Mouse (Mus musculus): Measurements from ENCODE around the gene Rnf227.

The Rnf227 gene

DNA sequence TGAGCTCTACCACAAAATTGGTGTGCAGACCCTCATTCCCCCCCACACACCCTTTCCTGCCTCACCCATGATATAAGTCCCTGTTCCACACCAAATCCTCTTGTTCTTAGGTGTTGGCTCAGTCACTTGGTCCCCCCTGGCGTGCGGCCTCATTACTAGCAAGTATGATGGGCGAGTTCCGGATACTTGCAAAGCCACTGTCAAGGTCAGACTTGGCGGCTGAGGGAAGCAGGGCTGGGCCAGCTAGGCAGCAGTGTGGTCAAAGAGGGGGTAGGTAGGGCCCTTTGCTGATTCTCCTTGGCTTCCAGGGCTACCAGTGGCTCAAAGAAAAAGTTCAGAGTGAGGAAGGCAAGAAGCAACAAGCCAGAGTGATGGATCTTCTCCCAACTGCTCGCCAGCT lies 9.1 kb upstream of the Rnf227 start:
- no peak for DNase-seq (ENCODE audit: low spot score)

DNA sequence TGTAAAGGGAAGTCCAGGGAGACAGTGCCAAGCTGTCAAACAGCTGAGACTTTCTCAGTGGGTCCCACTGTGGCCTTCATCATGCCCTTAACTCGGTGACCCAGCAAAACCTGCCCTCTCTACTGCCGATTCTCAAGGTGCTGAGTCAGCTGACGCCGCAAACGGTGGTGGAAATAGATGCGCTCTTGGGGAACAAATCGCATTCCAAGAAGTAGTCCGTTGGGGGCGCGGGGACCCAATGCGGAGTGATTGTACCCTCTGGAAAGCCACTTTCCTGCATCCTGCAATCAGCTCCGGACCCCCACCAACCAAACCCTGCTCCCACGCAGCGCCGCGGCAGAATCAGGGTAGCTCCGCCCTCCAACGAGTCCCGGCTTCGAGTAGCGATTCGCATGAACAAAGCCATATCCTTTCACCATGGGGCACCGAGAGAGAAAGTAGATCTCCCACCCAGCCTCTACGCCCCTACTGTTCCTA lies 8.3 kb upstream of the Rnf227 start:
- peak; percentile 64 for DNase-seq (ENCODE audit: low spot score)

GRCm38 (mm10) chr11:69332713-69333253 lies 7.5 kb upstream of the Rnf227 start:
- no peak for DNase-seq (ENCODE audit: low spot score)

DNA sequence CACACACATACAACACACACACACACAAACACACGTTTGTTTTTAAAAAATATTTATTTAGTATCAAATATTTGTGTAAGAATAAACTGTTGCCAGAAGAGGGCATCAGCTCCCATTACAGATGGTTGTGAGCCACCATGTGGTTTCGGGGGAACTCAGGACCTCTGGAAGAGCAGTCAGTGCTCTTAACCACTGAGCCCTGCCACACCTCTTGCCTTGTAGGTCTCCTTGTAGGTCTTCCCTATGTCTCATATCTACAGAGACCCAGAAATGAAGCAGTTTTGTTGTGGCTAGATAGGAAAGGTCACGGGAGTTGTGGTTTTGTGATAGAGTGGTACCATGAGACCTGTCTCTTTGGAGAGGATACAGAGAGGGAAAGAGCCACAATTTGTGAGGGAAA lies 6.3 kb upstream of the Rnf227 start:
- no peak for DNase-seq (ENCODE audit: low spot score)

DNA sequence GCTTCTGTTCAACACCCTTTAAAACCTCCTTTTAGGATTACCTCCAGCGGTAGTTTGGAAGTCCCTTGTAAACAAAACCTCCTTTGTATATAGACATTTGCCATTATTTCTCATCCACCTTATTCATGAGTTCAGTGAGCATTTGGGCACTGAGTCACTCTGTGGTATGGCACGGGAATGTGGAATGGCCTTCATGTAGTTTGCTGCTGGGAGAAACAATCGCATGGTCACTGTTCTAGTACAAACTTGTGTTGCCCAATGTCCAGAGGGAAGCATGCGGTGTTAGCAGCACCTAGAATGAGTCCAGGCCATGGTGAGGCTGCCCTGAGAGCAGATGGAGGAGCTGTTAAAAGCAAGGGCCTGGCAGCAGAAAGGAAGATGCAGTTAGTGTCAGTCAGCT lies 5.5 kb upstream of the Rnf227 start:
- no peak for DNase-seq (ENCODE audit: low spot score)

GRCm38 (mm10) chr11:69346441-69346840 lies 6.2 kb downstream of the Rnf227 start:
- no peak for DNase-seq (ENCODE audit: low spot score)

- no peak for DNase-seq (ENCODE audit: low spot score)
These were observed 16.3 kb downstream of the Rnf227 start for GRCm38 (mm10) chr11:69356544-69356943.

DNA sequence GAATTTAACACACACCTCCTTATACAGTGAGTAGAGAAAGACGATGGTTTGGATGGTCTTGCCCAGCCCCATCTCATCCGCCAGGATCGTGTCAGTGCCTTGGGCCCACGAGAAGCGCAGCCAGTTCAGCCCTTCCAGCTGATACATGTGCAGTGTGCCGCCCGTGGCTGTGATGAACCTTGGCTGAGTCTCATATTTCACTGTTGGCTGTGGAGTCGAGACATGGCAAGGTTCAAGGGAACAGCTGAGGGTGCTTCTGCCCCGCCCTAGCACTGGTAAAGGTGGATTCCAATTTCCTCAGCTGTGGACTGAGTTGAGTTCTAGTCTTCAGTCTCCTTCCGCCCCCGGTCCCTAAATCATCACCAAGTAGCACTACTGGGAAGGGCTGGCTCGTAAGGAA lies 17.4 kb downstream of the Rnf227 start:
- no peak for DNase-seq (ENCODE audit: low spot score)

DNA sequence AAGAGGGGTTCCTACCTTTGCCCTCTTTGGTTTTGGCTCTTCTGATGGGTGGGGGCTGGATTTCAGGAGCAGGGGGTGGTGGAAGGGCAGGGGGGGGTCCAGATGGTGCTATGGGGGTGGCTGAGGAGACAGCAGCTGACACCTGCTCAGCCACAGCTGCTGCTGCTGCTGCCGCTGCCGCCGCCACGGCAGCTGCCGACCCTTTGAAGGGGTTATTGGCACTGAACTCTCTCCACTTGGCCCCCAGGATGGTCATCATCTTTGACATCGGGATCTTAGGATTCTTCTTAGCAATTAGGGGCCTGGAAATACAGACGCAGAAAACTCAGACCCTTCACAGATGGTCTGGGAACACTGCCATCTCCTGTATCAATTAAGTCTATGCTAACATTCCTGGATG lies 21.8 kb downstream of the Rnf227 start:
- no peak for DNase-seq (ENCODE audit: low spot score)

DNA sequence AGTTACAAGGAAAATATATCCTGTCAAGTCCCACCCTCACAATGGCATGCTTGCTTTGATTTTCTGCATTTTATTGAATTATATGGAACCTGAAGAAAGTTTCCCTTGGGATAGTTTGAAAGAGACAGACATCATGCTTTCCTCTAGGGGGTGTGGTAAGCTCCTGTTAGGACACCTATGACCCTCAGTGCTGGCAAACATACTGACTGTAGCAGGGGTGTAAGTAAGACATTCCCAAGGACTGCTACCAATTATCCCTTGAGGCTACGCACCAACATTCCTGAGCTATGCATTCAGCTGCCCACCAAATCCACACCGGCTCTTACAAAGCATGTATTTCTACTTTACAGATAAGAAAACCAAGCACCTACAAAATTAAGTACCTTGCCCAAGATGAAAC lies 22.2 kb downstream of the Rnf227 start:
- no peak for DNase-seq (ENCODE audit: low spot score)

DNA sequence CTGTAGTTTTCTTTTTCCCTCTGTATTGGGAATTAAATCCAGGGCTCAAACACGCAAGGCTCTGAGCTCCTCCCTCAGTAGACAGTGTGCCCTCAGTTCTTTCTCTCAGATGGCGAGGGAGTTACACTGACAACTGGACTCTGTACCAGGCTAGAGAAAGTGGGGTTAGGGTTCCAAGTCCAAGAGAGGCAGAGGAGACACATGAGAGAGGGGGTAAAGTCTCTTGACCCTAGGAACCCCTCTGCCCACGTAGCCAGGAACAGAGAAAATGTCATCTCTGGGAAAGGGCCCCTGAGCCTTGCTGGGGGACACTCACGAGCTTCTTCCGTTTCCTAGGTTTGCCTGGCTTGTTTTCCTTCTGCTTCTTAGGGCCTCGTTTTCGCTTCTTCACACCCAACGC lies 24.1 kb downstream of the Rnf227 start:
- DNase-seq (ENCODE audit: low spot score): no peak

DNA sequence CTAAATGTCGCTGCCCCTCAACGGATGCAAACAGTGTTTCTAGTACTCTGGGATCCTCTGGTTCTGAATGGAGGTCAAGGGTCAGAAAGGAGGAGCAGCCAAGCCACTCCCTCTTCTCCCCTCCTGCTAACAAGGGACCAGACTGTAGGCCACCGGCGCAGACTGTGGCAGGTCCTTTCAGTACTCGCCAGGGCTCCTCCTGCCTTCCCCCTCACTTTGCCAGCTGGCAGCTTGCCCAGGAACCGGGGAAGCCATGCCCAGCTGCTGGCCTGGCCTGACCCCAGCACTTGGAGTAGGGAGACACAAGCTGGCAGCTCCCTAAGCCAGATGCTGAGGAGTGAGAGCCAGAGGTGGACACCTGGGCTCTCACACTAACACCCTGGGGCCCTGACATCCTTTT lies 24.6 kb downstream of the Rnf227 start:
- peak; percentile 96 for DNase-seq (ENCODE audit: low spot score)

DNA sequence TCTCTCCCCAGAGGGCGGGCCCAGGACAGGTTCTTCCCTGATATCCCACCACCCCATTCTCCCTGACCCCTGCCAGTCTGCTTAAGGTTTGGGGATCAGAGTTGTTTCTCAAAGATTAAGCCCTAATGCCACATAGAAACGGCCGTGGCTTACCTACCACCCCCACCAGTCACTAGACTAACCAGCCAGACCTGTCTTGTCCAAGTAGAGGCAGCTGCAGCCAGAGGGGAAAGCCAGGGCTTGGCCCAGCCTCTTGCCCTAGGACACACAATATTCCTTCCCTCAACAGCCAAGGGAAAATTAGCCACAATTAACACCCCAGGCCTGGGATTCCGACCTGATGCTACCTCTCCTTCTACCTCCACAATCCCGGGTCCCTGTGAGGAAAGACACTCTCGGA lies 25.5 kb downstream of the Rnf227 start:
- DNase-seq (ENCODE audit: low spot score): no peak

GRCm38 (mm10) chr11:69366157-69366854 lies 26.0 kb downstream of the Rnf227 start:
- peak; percentile 89 for DNase-seq (ENCODE audit: low spot score)

DNA sequence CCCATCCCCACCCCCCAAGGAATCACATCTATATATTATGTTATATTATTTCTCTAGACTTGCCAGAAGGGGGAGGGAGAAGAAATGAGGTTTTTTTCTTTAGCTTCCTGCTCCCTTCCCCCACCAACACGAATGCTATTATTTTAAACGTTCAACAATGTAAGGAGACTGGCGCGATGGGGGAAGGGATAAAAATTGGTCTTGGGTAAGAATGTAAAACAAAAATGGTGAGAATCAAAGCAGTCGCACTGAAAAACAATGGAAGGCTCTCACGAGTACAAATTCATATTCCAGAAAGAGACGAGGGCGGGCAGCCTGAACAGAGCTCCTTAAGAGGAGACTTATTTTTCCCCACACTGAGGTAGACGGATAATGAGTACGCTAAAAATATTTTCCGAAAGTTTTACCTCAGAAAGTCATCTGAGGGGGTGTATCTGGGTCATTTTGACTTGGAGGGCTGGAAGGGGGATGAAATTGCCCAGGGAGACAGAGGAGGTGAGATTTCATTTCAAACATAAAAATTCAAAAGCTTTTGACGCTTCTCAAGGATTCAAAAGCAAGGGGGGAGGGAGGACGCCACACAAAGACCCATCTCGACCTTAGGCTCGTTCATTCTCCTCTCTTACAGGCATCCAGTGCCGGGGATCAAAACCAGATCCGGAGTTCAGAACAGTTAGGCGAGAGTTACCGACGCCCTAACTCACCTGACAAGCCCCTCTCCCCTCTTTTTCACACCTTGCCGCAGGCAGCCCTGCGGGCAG lies 26.8 kb downstream of the Rnf227 start:
- DNase-seq (ENCODE audit: low spot score): no peak

DNA sequence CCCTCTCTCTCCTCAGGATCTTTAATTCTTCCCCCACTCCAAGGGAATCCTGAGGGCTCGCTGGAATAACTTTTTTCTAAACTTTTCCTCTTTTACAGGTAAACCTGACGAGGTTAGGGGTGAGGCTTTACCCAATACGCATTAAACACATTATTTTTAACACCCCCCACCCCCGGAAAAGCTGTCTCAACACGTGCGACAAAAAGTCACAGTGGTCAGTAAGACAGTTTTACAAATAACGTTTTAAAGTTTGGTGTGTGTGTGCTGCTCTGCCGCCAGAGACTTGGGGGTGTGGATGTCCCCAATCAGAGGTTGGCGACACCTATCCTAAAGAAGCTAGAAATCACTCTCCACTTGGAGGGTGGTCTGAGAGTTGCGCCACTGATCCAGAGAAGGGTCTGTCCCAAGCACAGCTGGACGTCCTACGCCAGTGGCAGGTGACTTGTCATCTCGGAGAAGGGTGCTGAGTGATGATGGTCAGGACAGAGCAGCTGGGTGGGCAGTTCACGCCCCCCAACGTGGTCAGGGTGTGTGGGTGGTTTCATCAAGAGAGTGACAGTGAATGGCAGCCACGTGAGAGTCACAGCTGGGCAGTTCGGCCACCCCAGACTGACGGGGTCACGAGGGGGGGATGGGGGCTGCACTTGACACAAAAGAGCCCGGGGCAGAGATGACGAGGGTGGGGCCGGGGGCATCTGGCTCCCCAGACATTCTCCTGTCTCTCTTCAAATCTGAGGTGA lies 27.5 kb downstream of the Rnf227 start:
- DNase-seq (ENCODE audit: low spot score): no peak

DNA sequence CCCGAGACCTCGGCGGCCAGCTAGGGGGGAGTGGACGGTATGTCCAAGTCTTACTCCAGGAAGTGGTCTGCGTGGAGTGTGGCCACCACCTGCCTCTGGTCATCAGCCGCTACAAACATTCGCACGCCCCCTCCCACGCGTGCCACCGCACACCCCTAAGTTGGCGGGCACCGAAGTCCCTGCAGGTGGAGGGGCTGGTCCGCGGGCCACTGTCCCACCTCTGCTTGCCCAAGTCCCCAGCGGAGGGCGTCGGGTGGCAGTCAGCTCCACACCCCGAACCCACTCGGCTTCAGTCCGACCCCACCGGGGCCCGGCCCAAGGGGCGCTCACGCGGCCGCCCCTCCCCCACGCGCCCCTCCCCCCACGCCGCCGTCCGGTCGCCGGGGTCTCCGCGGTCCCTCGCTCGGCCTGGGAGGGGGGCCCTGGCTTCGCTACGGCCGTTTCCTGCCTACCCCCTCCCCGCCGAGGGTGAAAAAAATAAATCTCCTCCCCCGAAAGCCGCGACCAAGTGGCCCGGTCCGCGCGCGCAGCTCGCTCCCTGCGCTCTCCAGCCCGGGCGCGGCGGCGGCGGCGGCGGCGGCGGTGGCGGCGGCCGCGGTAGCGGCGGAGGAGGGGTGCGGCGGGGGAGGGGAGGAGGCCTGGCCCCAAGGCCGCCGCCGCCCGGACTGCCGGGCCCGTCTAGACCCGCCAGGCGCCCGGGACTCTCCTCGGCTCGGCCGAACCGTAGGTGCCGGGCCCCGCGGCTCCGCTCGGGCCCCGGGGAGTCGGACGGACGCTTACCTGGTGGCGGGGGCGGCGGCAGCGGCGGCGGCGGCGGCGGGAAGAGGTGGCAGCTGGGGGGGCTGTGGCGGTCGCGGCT lies 28.3 kb downstream of the Rnf227 start:
- no peak for DNase-seq (ENCODE audit: low spot score)

GRCm38 (mm10) chr11:69369215-69369989 lies 29.1 kb downstream of the Rnf227 start, which contains the start of gene Chd3:
Gene Chd3 (minus strand): TSS chr11:69369406.
- no peak for DNase-seq (ENCODE audit: low spot score)

DNA sequence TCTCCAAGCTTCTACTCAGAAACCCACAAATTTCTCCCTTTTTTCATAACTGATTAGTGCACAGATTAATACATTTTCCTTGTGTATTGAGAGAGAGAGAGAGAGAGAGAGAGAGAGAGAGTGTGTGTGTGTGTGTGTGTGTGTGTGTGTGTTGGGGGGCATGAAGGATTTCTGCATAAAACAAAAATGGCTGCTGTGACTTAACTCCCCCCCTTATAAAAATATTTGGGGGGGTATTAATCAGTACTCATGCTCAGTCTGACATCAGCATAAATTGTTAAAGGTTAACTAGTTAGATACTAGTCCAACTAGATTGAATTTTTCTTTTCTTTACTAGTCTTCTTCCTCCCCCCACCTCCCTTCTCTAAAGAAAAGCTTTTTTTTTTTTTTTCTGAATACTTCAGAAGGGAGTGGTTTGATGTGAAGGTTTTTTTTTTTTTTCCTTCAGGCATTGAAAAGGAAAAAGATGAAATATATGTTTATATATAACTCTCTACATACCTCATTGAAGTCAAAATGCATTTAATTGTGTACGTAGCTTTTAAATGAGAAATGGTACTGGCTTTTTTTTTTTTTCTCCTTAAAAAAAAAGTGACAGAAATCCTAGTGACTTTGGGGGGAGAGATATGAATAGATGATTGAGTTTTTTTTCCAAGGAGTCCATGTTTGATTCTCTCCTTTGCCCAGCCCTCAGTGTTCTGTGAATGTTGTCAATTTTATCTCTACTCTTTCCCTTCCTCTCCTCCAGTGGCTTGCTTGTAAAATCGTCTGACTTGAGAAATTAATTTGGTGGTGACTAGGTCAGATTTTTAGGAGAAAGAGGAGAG lies 29.9 kb downstream of the Rnf227 start:
- no peak for DNase-seq (ENCODE audit: low spot score)

DNA sequence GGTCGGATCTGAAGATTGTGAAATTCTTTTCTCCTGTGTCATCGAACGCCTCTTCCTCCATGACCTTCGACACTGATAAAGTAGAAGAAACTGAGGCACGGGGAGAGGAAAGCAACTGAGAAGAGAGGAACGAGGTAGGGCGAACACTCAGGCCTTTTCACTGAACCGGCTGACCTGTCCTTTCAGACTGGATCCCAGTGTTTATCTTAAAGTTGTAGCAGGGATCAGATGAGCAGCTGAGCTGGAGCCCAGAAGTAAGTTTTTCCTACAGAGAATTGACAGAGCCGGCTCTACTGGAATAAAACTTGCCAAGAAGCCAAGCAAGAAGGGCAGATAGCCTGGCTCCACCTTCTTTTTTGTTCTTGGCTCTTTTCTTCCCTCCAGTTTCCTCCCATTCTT lies 30.6 kb downstream of the Rnf227 start:
- DNase-seq (ENCODE audit: low spot score): no peak
